Mouse (Mus musculus) right cerebral cortex, postnatal 36 days (tissue): ENCODE measurements around the gene Arhgap19.

Experiments
- DNase-seq, 2 experiments: peaks; one replicate each; pipeline ENCODE4 v3.0.0; 2022; ENCODE audit warnings: low spot score in 2 of 2, mixed read lengths in 1 of 2

Gene Arhgap19

GRCm38 (mm10) chr19:41743396-41743795 lies 58.5 kb downstream of the Arhgap19 start, which contains the start of gene Slit1:
Gene Slit1 (minus strand): TSS chr19:41743665.
- peak; percentile 64 to 66 for DNase-seq

- DNase-seq, result no peak
These were observed 63.0 kb downstream of the Arhgap19 start for GRCm38 (mm10) chr19:41738896-41739295.

GRCm38 (mm10) chr19:41738429-41738805 lies 63.4 kb downstream of the Arhgap19 start:
- DNase-seq, result no peak

GRCm38 (mm10) chr19:41737657-41738428 lies 64.0 kb downstream of the Arhgap19 start:
- DNase-seq, result peak in 1 of 2 experiments; percentile 44

GRCm38 (mm10) chr19:41734685-41735084 lies 67.2 kb downstream of the Arhgap19 start:
- DNase-seq, result peak; percentile 47 to 55

- DNase-seq, result no peak
These were observed 76.4 kb downstream of the Arhgap19 start for GRCm38 (mm10) chr19:41725491-41725890.

- no peak for DNase-seq
These were observed 76.9 kb downstream of the Arhgap19 start for GRCm38 (mm10) chr19:41724831-41725470.

GRCm38 (mm10) chr19:41723337-41723736 lies 78.5 kb downstream of the Arhgap19 start:
- no peak for DNase-seq

- no peak for DNase-seq
These were observed 82.4 kb downstream of the Arhgap19 start for GRCm38 (mm10) chr19:41719436-41719835.
